Mouse (Mus musculus): Measurements from ENCODE around the gene Vmn1r41. TPM values are rescaled to one million over a fixed set of nuclear protein-coding genes. Genes with fewer than 3 reads are reported as not detected.

Gene Vmn1r41
- total RNA-seq (2015) (not detected in 2 replicates), total RNA-seq (2017) (not detected in 2 replicates)

- no peak for ATAC-seq (ENCODE audit: poor library complexity, severe bottlenecking)
These were observed at the start of gene Vmn1r41 for GRCm38 (mm10) chr6:89740466-89740865. Gene Vmn1r41, plus strand, starts transcription at chr6:89740766.

- no peak for ATAC-seq (ENCODE audit: poor library complexity, severe bottlenecking)
These were observed 33.9 kb upstream of the Vmn1r41 start for GRCm38 (mm10) chr6:89706624-89707023.

- ATAC-seq (ENCODE audit: poor library complexity, severe bottlenecking): no peak
These were observed 33.3 kb upstream of the Vmn1r41 start, which contains the start of gene Vmn1r40 for GRCm38 (mm10) chr6:89707240-89707639. Gene Vmn1r40, plus strand, starts transcription at chr6:89707540.

- no peak for ATAC-seq (ENCODE audit: poor library complexity, severe bottlenecking)
These were observed 22.5 kb upstream of the Vmn1r41 start for GRCm38 (mm10) chr6:89718051-89718450.

- ATAC-seq (ENCODE audit: poor library complexity, severe bottlenecking): no peak
These were observed 2.2 kb downstream of the Vmn1r41 start for GRCm38 (mm10) chr6:89742811-89743210.

- ATAC-seq (ENCODE audit: poor library complexity, severe bottlenecking): no peak
These were observed 49.7 kb downstream of the Vmn1r41 start for GRCm38 (mm10) chr6:89790231-89790630.

Other genes starting within 250 kb of the Vmn1r41 start
- 5.9 and 7.1 TPM in 2 replicates for gene Chchd6, start 145.1 kb upstream of the Vmn1r41 start, total RNA-seq (2015)
- 1.3 and 1.5 TPM in 2 replicates for gene Chchd6, start 145.1 kb upstream of the Vmn1r41 start, total RNA-seq (2017)
- gene Txnrd3, start 96.8 kb upstream of the Vmn1r41 start, total RNA-seq (2015): 0.11 and 1.1 TPM in 2 replicates
- 0.49 and 1.5 TPM in 2 replicates for gene Txnrd3, start 96.8 kb upstream of the Vmn1r41 start, total RNA-seq (2017)
- gene Vmn1r40, start 33.2 kb upstream of the Vmn1r41 start, total RNA-seq (2015): not detected in 2 replicates
- not detected in 2 replicates for gene Vmn1r40, start 33.2 kb upstream of the Vmn1r41 start, total RNA-seq (2017)
- not detected in 2 replicates for gene Vmn1r42, start 135.6 kb downstream of the Vmn1r41 start, total RNA-seq (2015)
- gene Vmn1r42, start 135.6 kb downstream of the Vmn1r41 start, total RNA-seq (2017): not detected in 2 replicates
- not detected in 2 replicates for gene Vmn1r43, start 135.6 kb downstream of the Vmn1r41 start, total RNA-seq (2015)
- gene Vmn1r43, start 135.6 kb downstream of the Vmn1r41 start, total RNA-seq (2017): not detected in 2 replicates
- gene Vmn1r44, start 142.9 kb downstream of the Vmn1r41 start, total RNA-seq (2015): not detected in 2 replicates
- not detected in 2 replicates for gene Vmn1r44, start 142.9 kb downstream of the Vmn1r41 start, total RNA-seq (2017)
- gene Vmn1r45, start 199.8 kb downstream of the Vmn1r41 start, total RNA-seq (2015): not detected in 2 replicates
- not detected in 2 replicates for gene Vmn1r45, start 199.8 kb downstream of the Vmn1r41 start, total RNA-seq (2017)
- not detected in 2 replicates for gene Vmn1r46, start 228.5 kb downstream of the Vmn1r41 start, total RNA-seq (2015)
- gene Vmn1r46, start 228.5 kb downstream of the Vmn1r41 start, total RNA-seq (2017): not detected in 2 replicates

All from megakaryocyte, adult 5-6 weeks (primary cell).